Mouse (Mus musculus) olfactory bulb, adult 2 months (tissue): ENCODE measurements around the gene H2-Q10. TPM values are rescaled to one million over a fixed set of nuclear protein-coding genes. Genes with fewer than 3 reads are reported as not detected.
"Not testable (repeated sequence)": the region's sequence is repeated elsewhere in the genome, so short reads cannot be mapped to it uniquely, and the experiment has no call there.

Experiments used
- H3K27ac ChIP-seq: fragments of 200-500 bp; 2 replicates; pipeline ENCODE4 v1.5.1; 2012; ENCODE audit warnings: low read depth, low read length; ENCODE audit not compliant: insufficient read depth
- H3K4me1 ChIP-seq: fragments of 200-500 bp; 2 replicates; pipeline ENCODE4 v1.6.1; 2012; ENCODE audit warnings: low read length; ENCODE audit not compliant: control insufficient read depth, insufficient read depth
- H3K4me3 ChIP-seq: fragments of 200-500 bp; 2 replicates; pipeline ENCODE4 v1.5.1; 2012; ENCODE audit warnings: mild to moderate bottlenecking, low read depth, low read length, moderate library complexity; ENCODE audit not compliant: insufficient read depth
- CTCF ChIP-seq: fragments of 200-500 bp; IDR thresholded peaks from 2 replicates; pipeline ENCODE4 v1.5.1; 2012; ENCODE audit warnings: low read depth, mild to moderate bottlenecking, low read length, moderate library complexity; ENCODE audit not compliant: insufficient read depth
- POLR2A ChIP-seq: fragments of 200-500 bp; IDR thresholded peaks from 2 replicates; pipeline ENCODE4 v1.6.1; 2012; ENCODE audit warnings: mild to moderate bottlenecking, low read depth, low read length, moderate library complexity; ENCODE audit not compliant: insufficient read depth
- WGBS: fragments of 180-500 bp; shearing (Covaris S2); methylation state at CpG from one replicate; pipeline ENCODE4 v1.1.7; 2018; 5-methylcytosine and 5-hydroxymethylcytosine counted together
- polyA plus RNA-seq: library from polyadenylated mRNA; stranded (reverse); fragments of >200 nt; gene quantifications from 2 replicates; pipeline ENCODE4 v1.2.4, GENCODE M21; 2012; ENCODE audit warnings: low replicate concordance; ENCODE audit not compliant: missing spikeins, insufficient read depth, insufficient read length

Gene H2-Q10
- polyA plus RNA-seq, 1 experiment = not detected

DNA sequence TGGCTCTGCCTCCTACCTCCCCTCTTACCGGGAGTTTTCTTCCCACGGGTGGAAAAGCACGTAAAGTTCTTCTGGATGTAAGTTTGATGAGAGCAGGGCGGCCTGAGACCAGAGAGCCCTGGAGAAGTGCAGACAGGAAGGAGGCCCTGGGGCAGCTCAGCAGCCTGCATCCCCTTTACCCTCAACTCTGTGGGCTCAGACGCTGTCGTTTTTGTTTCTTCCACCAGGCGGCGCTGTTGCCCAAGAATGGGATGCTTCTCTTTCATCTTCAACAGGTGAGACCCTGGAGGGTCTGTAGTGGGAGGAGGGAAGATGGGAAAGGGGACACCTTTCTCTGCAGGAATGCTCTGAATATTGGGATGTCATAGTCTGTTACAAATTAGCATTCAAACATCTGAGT lies 4.2 kb upstream of the H2-Q10 start:
- peak; percentile 18; the same call in 1 of the 2 replicates for TF ChIP-seq CTCF
- H3K27ac ChIP-seq, H3K4me3 ChIP-seq, H3K4me1 ChIP-seq: not testable (repeated sequence)
- 11% methylated on average over 8 of the region's 8 CpGs for WGBS

GRCm38 (mm10) chr17:35468936-35469335 lies 953 bp upstream of the H2-Q10 start:
- not testable (repeated sequence) for H3K4me1 ChIP-seq, H3K4me3 ChIP-seq, H3K27ac ChIP-seq
- WGBS = 79% methylated on average over 3 of the region's 3 CpGs

- no peak overlapping the region for H3K27ac ChIP-seq
- TF ChIP-seq POLR2A = no peak
- peak; percentile 76 for TF ChIP-seq CTCF
- H3K4me1 ChIP-seq = no peaks in the 10 kb centered on the region; the same call in 1 of the 2 replicates
- 2% methylated on average over 9 of the region's 9 CpGs for WGBS
- H3K4me3 ChIP-seq = no peak overlapping the region
Observed at GRCm38 (mm10) chr17:35484066-35484465, 14.2 kb downstream of the H2-Q10 start.

GRCm38 (mm10) chr17:35485702-35486101 lies 15.8 kb downstream of the H2-Q10 start:
- TF ChIP-seq POLR2A = no peak
- no peak for TF ChIP-seq CTCF
- Histone ChIP-seq H3K4me1 (no peaks in the 10 kb centered on the region; the same call in 1 of the 2 replicates), H3K4me3 (no peak overlapping the region), H3K27ac (no peak overlapping the region)
- 54% methylated on average over 4 of the region's 4 CpGs for WGBS

- TF ChIP-seq POLR2A (no peak), CTCF (no peak)
- no peak overlapping the region for H3K27ac ChIP-seq
- WGBS = 68% methylated on average over 10 of the region's 10 CpGs
- no peaks in the 10 kb centered on the region; the same call in 1 of the 2 replicates for H3K4me1 ChIP-seq
- no peak overlapping the region for H3K4me3 ChIP-seq
Observed at GRCm38 (mm10) chr17:35486726-35487125, 16.8 kb downstream of the H2-Q10 start.

DNA sequence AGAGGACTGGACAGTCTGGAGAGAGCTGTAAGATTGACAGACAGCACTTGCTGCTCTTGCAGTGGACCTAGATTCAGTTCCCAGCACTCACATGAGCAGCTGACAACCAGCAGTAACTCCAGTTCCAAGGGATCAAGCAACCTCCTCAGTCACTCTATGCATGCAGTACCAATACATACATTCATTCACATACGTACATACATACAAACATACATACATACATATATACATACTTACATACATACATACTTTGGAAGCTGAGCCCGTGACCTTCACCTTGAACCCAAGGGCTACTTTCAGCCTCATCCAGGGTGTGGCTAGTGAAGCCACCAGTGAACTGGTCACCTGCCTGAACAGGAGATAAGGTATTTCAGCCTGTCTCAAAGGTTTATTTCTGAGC lies 18.2 kb downstream of the H2-Q10 start:
- TF ChIP-seq CTCF = no peak
- 96% methylated on average over 2 of the region's 2 CpGs for WGBS
- no peak overlapping the region for H3K27ac ChIP-seq
- no peaks in the 10 kb centered on the region; the same call in 1 of the 2 replicates for H3K4me1 ChIP-seq
- no peak overlapping the region for H3K4me3 ChIP-seq

- Histone ChIP-seq H3K4me3 (no peak overlapping the region), H3K4me1 (no peaks in the 10 kb centered on the region; the same call in 1 of the 2 replicates), H3K27ac (no peak overlapping the region)
- TF ChIP-seq CTCF (no peak), POLR2A (no peak)
- WGBS = 45% methylated on average over 5 of the region's 5 CpGs
Observed at GRCm38 (mm10) chr17:35490320-35490719, 20.4 kb downstream of the H2-Q10 start.

DNA sequence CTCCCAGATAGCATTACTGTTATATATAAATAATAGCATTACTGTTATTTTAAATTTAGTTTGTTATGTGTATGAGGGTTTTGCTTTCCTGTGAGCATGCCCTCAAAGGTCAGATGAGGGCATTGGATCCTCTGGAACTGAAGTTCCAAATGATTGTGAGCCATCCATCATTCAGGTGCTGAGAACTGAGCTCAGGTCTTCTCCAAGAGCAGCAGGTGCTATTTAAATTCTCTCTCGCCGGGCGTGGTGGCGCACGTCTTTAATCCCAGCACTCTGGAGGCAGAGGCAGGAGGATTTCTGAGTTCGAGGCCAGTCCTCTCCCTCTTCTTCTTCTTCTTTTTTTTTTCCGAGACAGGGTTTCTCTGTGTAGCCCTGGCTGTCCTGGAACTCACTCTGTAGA lies 27.2 kb downstream of the H2-Q10 start:
- Histone ChIP-seq H3K4me1 (no peaks in the 10 kb centered on the region), H3K4me3 (no peak overlapping the region), H3K27ac (no peak overlapping the region)
- TF ChIP-seq CTCF (no peak), POLR2A (no peak)
- 98% methylated on average over 7 of the region's 7 CpGs for WGBS

DNA sequence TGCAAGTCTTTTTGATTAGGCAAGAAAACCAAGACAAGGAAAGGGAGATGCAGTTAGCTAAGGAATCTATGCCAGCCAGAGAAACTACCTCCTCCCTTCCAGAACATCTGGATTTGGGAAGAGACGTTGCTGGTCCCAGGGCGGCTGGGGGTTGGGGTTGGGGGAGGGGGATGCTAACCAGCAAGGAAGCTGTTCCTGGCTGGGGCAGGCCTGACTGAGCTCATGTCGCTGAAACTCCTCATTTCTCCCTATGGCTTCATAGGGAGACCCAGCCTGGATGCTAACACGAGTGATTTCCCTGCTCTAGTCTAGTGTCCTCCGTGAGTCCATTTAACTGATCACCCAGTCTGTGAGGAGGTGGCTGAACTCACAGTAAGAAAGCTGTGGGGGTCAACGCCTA lies 32.3 kb downstream of the H2-Q10 start:
- Histone ChIP-seq H3K4me1 (no peaks in the 10 kb centered on the region), H3K27ac (no peak overlapping the region), H3K4me3 (no peak overlapping the region)
- TF ChIP-seq POLR2A (no peak), CTCF (no peak)
- 30% methylated on average over 6 of the region's 6 CpGs for WGBS

DNA sequence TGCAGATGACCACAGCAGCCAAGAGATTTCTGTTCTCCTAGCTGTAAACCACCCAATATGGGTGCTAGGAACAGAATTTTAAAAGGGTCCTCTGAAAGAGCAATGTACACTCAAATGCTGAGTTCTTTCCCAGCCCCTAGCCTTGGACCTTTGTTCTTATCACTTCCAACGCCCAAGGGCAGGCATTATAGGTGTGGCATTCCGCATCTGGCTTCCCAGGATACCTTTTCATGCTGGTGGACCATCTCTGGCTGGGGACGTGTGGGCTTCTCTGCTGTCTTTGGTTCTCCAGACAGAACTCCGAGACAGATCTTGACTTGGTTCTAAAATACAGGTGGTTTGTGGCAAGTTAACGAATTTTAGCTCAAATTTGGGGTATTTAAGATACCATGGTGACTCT lies 32.9 kb downstream of the H2-Q10 start:
- no peak for TF ChIP-seq CTCF
- TF ChIP-seq POLR2A = no peak
- H3K4me1 ChIP-seq = no peaks in the 10 kb centered on the region
- no peak overlapping the region for H3K4me3 ChIP-seq
- 75% methylated on average over 5 of the region's 5 CpGs for WGBS
- H3K27ac ChIP-seq = no peak overlapping the region
